Mouse (Mus musculus) hematopoietic stem cell, adult 5-6 weeks (primary cell): ENCODE data around the gene Gemin2. TPM values are rescaled to one million over a fixed set of nuclear protein-coding genes. Genes with fewer than 3 reads are reported as not detected.

ENCODE experiments used
- total RNA-seq: library from RNA; stranded (forward); fragments of 172-1452, 232-1000 nt; gene quantifications from 2 replicates; pipeline ENCODE4 v1.2.3, GENCODE M21; 2017

Gene Gemin2
- total RNA-seq, 1 experiment from 2014 or later: 21.7 TPM

Other genes starting within 250 kb of the Gemin2 start
- 20.8 and 21.8 TPM in 2 replicates for gene Sec23a, start 1.4 kb upstream of the Gemin2 start, total RNA-seq
- gene Trappc6b, start 48.1 kb downstream of the Gemin2 start, total RNA-seq: 38.4 and 52.5 TPM in 2 replicates
- 99.3 and 120 TPM in 2 replicates for gene Pnn, start 53.5 kb downstream of the Gemin2 start, total RNA-seq
- 107 and 216 TPM in 2 replicates for gene Mia2, start 82.4 kb downstream of the Gemin2 start, total RNA-seq
- gene Fbxo33, start 206.3 kb downstream of the Gemin2 start, total RNA-seq: 51.4 and 58.1 TPM in 2 replicates